Mouse (Mus musculus) spleen, postnatal 36 days (tissue): ENCODE measurements at regions not wholly inside any gene's neighbourhood (a gene's known extent, or its start where the extent isn't known, plus 50 kb on each side); places are given as distances from the start of the nearest gene placed in this dataset.

Experiments used
- DNase-seq, 2 experiments: peaks; one replicate each; pipeline ENCODE4 v3.0.0; 2022; ENCODE audit warnings: low spot score in 2 of 2, mixed read lengths in 1 of 2

GRCm38 (mm10) chr13:75647513-75647912 lies 59.0 kb upstream of the Ell2 start:
- DNase-seq = no peak

GRCm38 (mm10) chr13:75651941-75652340 lies 54.6 kb upstream of the Ell2 start:
- DNase-seq = no peak

DNA sequence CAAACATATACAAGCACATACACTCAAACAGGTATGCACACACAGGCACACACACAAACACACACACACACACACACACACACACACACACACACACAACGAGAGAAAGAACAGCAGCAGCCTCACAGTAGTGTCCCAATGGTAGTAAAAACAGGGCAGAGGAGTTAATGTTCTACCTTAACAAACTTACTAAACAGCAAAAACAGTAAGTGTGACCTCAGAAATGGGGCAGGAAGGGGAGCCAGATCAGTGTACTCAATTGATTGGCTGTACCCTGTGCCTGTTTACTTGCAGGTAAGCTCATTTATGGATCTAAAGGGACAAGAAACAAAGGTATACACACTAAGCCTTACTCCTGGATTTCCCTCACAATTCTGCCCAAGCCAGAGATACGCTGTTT lies 53.6 kb upstream of the Ell2 start:
- DNase-seq = no peak
